7 mouse cellular contexts compared by ENCODE assay signal in genomic region chr6:91277549-91277948, GRCm38 (mm10).
DNase-seq lines count a peak whose midpoint lies in the region; ATAC-seq and TF ChIP-seq lines count a peak whose summit lies in the region.

No protein-coding gene starts in this region.

- no peaks in the 10 kb centered on the region for H3K9me3 ChIP-seq in embryonic facial prominence, embryonic 14.5 days (ENCODE audit: control insufficient read depth, low read length)

- WGBS in thymus, adult 2 months = 3% methylated on average over 7 of the region's 7 CpGs
- 1% methylated on average over 7 of the region's 7 CpGs for WGBS in embryonic facial prominence, embryonic 14.5 days
- WGBS in small intestine, adult 2 months = 1% methylated on average over 7 of the region's 7 CpGs

- no peak for TF ChIP-seq POLR2A in thymus, adult 2 months (IDR thresholded peaks at IDR 0.05; ENCODE audit: control insufficient read depth, extremely low read depth, insufficient read depth, low read length, poor library complexity)
- TF ChIP-seq POLR2A in bone marrow macrophage, adult 2 months (IDR thresholded peaks at IDR 0.05; ENCODE audit: borderline replicate concordance, low read depth, low read length) = no peak
- TF ChIP-seq POLR2A in small intestine, adult 2 months (IDR thresholded peaks at IDR 0.05; ENCODE audit: low read depth, low read length) = no peak

- no peaks in the 10 kb centered on the region for H3K4me1 ChIP-seq in thymus, adult 2 months (replicated peaks; ENCODE audit: control insufficient read depth, insufficient read depth, low read length)
- H3K4me1 ChIP-seq in bone marrow macrophage, adult 2 months (ENCODE audit: control insufficient read depth, insufficient read depth, low read length) = no peaks in the 10 kb centered on the region
- no peaks in the 10 kb centered on the region for H3K4me1 ChIP-seq in embryonic facial prominence, embryonic 14.5 days (ENCODE audit: control insufficient read depth, insufficient read depth, low read length)
- H3K4me1 ChIP-seq in small intestine, adult 2 months (ENCODE audit: control insufficient read depth, insufficient read depth, insufficient read length, low read length) = no peaks in the 10 kb centered on the region

- H3K9ac ChIP-seq in embryonic facial prominence, embryonic 14.5 days (ENCODE audit: low read depth, low read length) = no peak overlapping the region

- peak; percentile 82; the same call in 1 of the 2 replicates for TF ChIP-seq CTCF in thymus, adult 2 months (IDR thresholded peaks at IDR 0.05; ENCODE audit: borderline replicate concordance, control insufficient read depth, extremely low read depth, insufficient read depth, low read length, poor library complexity)
- TF ChIP-seq CTCF in bone marrow macrophage, adult 2 months (IDR thresholded peaks at IDR 0.05; ENCODE audit: low read depth, low read length) = peak; percentile 95
- peak; percentile 90; the same call in 1 of the 2 replicates for TF ChIP-seq CTCF in small intestine, adult 2 months (IDR thresholded peaks at IDR 0.05; ENCODE audit: extremely low read depth, insufficient read length, insufficient replicate concordance, low read depth, low read length)

- no peaks in the 10 kb centered on the region for H3K36me3 ChIP-seq in thymus, adult 2 months (ENCODE audit: control insufficient read depth, insufficient read depth, low read length)
- peaks cover 14% of the 10 kb centered on the region for H3K36me3 ChIP-seq in embryonic facial prominence, embryonic 14.5 days (ENCODE audit: control insufficient read depth, insufficient read depth, low read length)
- no peaks in the 10 kb centered on the region for H3K36me3 ChIP-seq in small intestine, adult 2 months (ENCODE audit: control insufficient read depth, insufficient read depth, low read length)

- no peaks in the 10 kb centered on the region for H3K27me3 ChIP-seq in thymus, adult 2 months (ENCODE audit: control insufficient read depth, insufficient read depth, low read length)
- peaks cover 7% of the 10 kb centered on the region; the same call in 1 of the 2 replicates for H3K27me3 ChIP-seq in embryonic facial prominence, embryonic 14.5 days (replicated peaks; ENCODE audit: control insufficient read depth, insufficient read depth, low read length)
- no peaks in the 10 kb centered on the region for H3K27me3 ChIP-seq in small intestine, adult 2 months (ENCODE audit: control insufficient read depth, insufficient read depth, low read length)

- ATAC-seq in embryonic facial prominence, embryonic 14.5 days (ENCODE audit: low read depth) = peak; percentile 41; the same call in 1 of the 2 replicates

- H3K27ac ChIP-seq in thymus, adult 2 months (ENCODE audit: control insufficient read depth, insufficient read depth, low read length) = no peak overlapping the region
- H3K27ac ChIP-seq in bone marrow macrophage, adult 2 months (ENCODE audit: insufficient read depth, low read depth, low read length) = no peak overlapping the region
- H3K27ac ChIP-seq in embryonic facial prominence, embryonic 14.5 days (replicated peaks; ENCODE audit: low read depth, low read length) = no peak overlapping the region
- no peak overlapping the region for H3K27ac ChIP-seq in small intestine, adult 2 months (ENCODE audit: insufficient read depth, low read depth, low read length)

- H3K4me2 ChIP-seq in embryonic facial prominence, embryonic 14.5 days (ENCODE audit: low read depth, low read length) = no peak overlapping the region

- no peak overlapping the region for H3K4me3 ChIP-seq in thymus, adult 2 months (ENCODE audit: control insufficient read depth, insufficient read depth, low read length)
- H3K4me3 ChIP-seq in bone marrow macrophage, adult 2 months (ENCODE audit: insufficient read depth, low read length) = no peak overlapping the region
- no peak overlapping the region for H3K4me3 ChIP-seq in embryonic facial prominence, embryonic 14.5 days (ENCODE audit: low read depth, low read length)
- no peak overlapping the region for H3K4me3 ChIP-seq in small intestine, adult 2 months (ENCODE audit: low read depth, low read length)

- DNase-seq in thymus, adult 2 months = peak; percentile 36
- no peak for DNase-seq in thymus, adult 18-20 months
- peak; percentile 68 for DNase-seq in embryonic facial prominence, embryonic 14.5 days (ENCODE audit: low spot score)
- peak; percentile 49 for DNase-seq in hindlimb bud, embryonic 11.5 days (ENCODE audit: extremely low spot score, low read depth, low spot score)
- DNase-seq in lung, postnatal 10 days = peak; percentile 56

Comparison
In these comparisons a context has a peak if more than half of its experiments do, and no peak if none do; other contexts are left out.
1. DNase-seq: peak in thymus, adult 2 months (single experiment), embryonic facial prominence, embryonic 14.5 days (single experiment), hindlimb bud, embryonic 11.5 days (single experiment) and lung, postnatal 10 days (single experiment); none in thymus, adult 18-20 months (0 of 2).
2. Peak in every context shown above with its lines, with median percentiles within 50 percentile points of each other: CTCF ChIP-seq.